Mouse (Mus musculus) liver, embryonic 14.5 days (tissue): ENCODE results near the gene Gfi1.

ENCODE experiments used
- CTCF ChIP-seq: IDR thresholded peaks from 2 replicates; pipeline ENCODE4 v1.5.1; 2016; ENCODE audit warnings: antibody characterized with exemption, low read depth, control low read depth
- EP300 ChIP-seq: IDR thresholded peaks from 2 replicates; pipeline ENCODE4 v1.6.1; 2016; ENCODE audit warnings: antibody characterized with exemption, low read depth

DNA sequence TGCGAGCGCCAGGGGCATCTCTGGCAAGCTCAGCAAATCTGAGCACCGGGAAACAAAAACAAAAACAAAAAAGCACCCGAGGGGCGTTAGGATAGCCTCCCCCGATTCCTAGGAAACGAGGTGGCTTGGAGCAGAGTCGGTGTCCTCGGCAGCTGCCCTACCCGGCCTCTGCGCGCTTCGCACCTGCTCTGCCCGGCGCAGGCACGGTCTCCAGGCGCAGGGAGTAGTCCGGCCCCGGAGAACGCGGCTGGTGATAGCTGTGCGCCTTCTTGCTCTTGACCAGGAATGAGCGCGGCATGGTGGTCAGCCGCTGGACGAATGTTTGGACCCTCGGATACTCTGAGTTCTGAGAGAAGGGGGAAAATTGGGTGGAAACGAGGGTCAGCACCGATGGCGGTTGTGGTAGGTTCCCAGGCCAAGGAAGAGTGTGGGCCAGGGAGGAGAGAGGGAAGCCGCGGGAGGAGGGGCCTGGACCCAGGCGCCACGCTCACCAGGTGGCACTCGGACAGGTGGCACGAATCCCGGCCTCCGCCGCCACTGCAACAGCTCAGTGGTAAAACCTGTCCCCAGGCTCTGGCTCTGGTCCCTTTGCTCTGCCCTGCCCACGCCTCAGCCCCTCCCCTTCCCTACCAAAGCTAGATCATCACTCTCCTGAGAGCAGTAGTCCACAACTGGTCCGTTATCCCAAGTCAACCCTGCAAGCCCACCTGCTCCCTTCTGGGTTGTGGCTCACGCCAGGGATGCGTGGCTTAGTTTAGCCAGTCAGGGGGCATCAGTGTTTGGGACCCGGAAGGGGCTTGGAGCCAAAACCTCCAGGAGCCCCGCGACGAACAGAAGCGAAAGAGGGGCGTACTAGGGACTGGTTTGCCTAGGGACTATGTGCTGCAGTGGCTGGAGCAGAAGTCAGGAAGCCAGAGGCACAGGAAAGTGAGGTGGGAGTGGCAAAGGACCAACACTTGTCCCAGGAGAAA lies 2.0 kb downstream of the Gfi1 start:
- TF ChIP-seq CTCF (no peak), EP300 (no peak)
